Comparison of ENCODE assay signal across 8 mouse cellular contexts in the genomic region with DNA sequence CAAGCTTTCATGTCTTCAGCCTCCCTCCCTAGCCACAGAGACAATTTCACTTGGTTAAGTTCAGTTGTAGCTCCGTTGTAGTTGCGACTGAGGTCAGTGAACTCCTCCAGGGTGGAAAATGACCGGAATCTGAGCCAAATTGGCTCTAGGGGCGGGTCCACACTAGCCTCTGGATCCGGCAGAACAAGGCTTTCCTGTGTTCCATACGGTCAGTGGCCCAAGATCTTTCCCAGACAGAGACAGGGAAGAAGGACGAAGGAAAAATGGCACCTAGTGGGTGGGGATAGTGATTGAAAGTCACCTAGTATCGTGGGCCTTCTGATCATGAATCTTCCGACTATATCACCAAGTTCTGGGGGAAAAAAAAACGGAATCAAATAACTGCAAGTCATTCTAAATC. TPM values are rescaled to one million over a fixed set of nuclear protein-coding genes. Genes with fewer than 3 reads are reported as not detected.
DNase-seq lines count a peak whose midpoint lies in the region; ATAC-seq and TF ChIP-seq lines count a peak whose summit lies in the region.

No protein-coding gene starts in this region.

- H3K79me2 ChIP-seq in myocyte (ENCODE audit: control insufficient read depth, insufficient read depth), result peaks cover 37% of the 10 kb centered on the region

- H3K4me1 ChIP-seq in embryonic fibroblast, embryonic 13.5 days (ENCODE audit: control insufficient read depth, insufficient read depth, low read length), result peaks cover 5% of the 10 kb centered on the region; the same call in 1 of the 2 replicates
- H3K4me1 ChIP-seq in hindbrain, embryonic 11.5 days (replicated peaks; ENCODE audit: control insufficient read depth, insufficient read depth, low read length), result peaks cover 4% of the 10 kb centered on the region; the same call in 1 of the 2 replicates
- peaks cover 37% of the 10 kb centered on the region for H3K4me1 ChIP-seq in limb, embryonic 13.5 days

- no peak overlapping the region for H3ac ChIP-seq in myocyte (ENCODE audit: control insufficient read depth, insufficient read length)

- H3K9ac ChIP-seq in hindbrain, embryonic 11.5 days (ENCODE audit: low read depth, low read length), result no peak overlapping the region
- H3K9ac ChIP-seq in limb, embryonic 13.5 days, result no peak overlapping the region

- H3K36me3 ChIP-seq in hindbrain, embryonic 11.5 days (ENCODE audit: control insufficient read depth, insufficient read depth, low read length), result no peaks in the 10 kb centered on the region
- no peaks in the 10 kb centered on the region for H3K36me3 ChIP-seq in limb, embryonic 13.5 days
- H3K36me3 ChIP-seq in myocyte (ENCODE audit: control insufficient read depth, insufficient read depth), result no peaks in the 10 kb centered on the region

- peak; percentile 37 for DNase-seq in ZHBTc4 (ENCODE audit: low read depth, low spot score)
- DNase-seq in hindbrain, embryonic 11.5 days (ENCODE audit: low spot score), result peak; percentile 26
- DNase-seq in yolk sac, embryonic 10.5 days (ENCODE audit: low spot score), result no peak
- DNase-seq in gastrocnemius, adult 8-10 months (ENCODE audit: low spot score in 2 of 2), result no peak
- DNase-seq in layer of hippocampus, adult 9-11 months, result no peak

- peak overlapping the region; percentile 89 for H3K4me2 ChIP-seq in hindbrain, embryonic 11.5 days (replicated peaks; ENCODE audit: low read depth, low read length)
- peak overlapping the region; percentile 94 for H3K4me2 ChIP-seq in limb, embryonic 13.5 days (replicated peaks)
- H3K4me2 ChIP-seq in myocyte (ENCODE audit: low read depth), result peak overlapping the region; percentile 69

- H3K27ac ChIP-seq in embryonic fibroblast, embryonic 13.5 days (ENCODE audit: insufficient read depth, low read length), result no peak overlapping the region
- no peak overlapping the region for H3K27ac ChIP-seq in hindbrain, embryonic 11.5 days (ENCODE audit: low read depth, low read length)
- no peak overlapping the region for H3K27ac ChIP-seq in limb, embryonic 13.5 days

- peaks cover 2% of the 10 kb centered on the region for H3K27me3 ChIP-seq in hindbrain, embryonic 11.5 days (ENCODE audit: control insufficient read depth, insufficient read depth, low read length)
- peaks cover 10% of the 10 kb centered on the region; the same call in 1 of the 2 replicates for H3K27me3 ChIP-seq in limb, embryonic 13.5 days
- no peaks in the 10 kb centered on the region for H3K27me3 ChIP-seq in myocyte (ENCODE audit: control insufficient read depth, insufficient read depth, insufficient read length)

- TF ChIP-seq POLR2A in embryonic fibroblast, embryonic 13.5 days (IDR thresholded peaks at IDR 0.05; ENCODE audit: low read depth, low read length), result no peak
- no peak for TF ChIP-seq POLR2A in myocyte (IDR thresholded peaks at IDR 0.05; ENCODE audit: insufficient read length, low read depth)

- no peak for ATAC-seq in hindbrain, embryonic 11.5 days (ENCODE audit: low FRiP score)
- ATAC-seq in limb, embryonic 13.5 days (ENCODE audit: low FRiP score, low read depth), result no peak

- H3K4me3 ChIP-seq in embryonic fibroblast, embryonic 13.5 days (ENCODE audit: insufficient read depth, low read length), result peak overlapping the region; percentile 46
- H3K4me3 ChIP-seq in hindbrain, embryonic 11.5 days (ENCODE audit: low read depth, low read length), result peak overlapping the region; percentile 88
- peak overlapping the region; percentile 93 for H3K4me3 ChIP-seq in limb, embryonic 13.5 days
- peak overlapping the region; percentile 87 for H3K4me3 ChIP-seq in myocyte

- H3K9me3 ChIP-seq in hindbrain, embryonic 11.5 days (ENCODE audit: control insufficient read depth, low read length), result no peaks in the 10 kb centered on the region
- peaks cover 5% of the 10 kb centered on the region; the same call in 1 of the 2 replicates for H3K9me3 ChIP-seq in limb, embryonic 13.5 days

- WGBS in hindbrain, embryonic 11.5 days, result 21% methylated on average over 10 of the region's 10 CpGs
- WGBS in limb, embryonic 13.5 days, result 16% methylated on average over 10 of the region's 10 CpGs

- no peak for TF ChIP-seq CTCF in embryonic fibroblast, embryonic 13.5 days (IDR thresholded peaks at IDR 0.05; ENCODE audit: borderline replicate concordance, insufficient read depth, low read length)

TF ChIP-seq in myocyte, 11 proteins besides CTCF, POLR2A, EP300 and RAD21:
- TF ChIP-seq CEBPB (IDR thresholded peaks at IDR 0.05; ENCODE audit: insufficient read depth, poor library complexity, severe bottlenecking), result no peak

RNA-seq across cellular contexts. Expression of gene Farp1, which starts 0.5 kb away (rescaled TPM):
- polyA plus RNA-seq in embryonic fibroblast, embryonic 13.5 days (2011; ENCODE audit: insufficient read length, low read depth, missing spikeins), result 127 and 142 TPM in 2 replicates
- polyA plus RNA-seq in hindbrain, embryonic 11.5 days (2014; fragmentation: Nextera tagmentation; extraction: Ambion mirVana), result 26.3 and 32.5 TPM in 2 replicates
- 39.0 and 40.9 TPM in 2 replicates for polyA plus RNA-seq in limb, embryonic 13.5 days (2015; fragmentation: Nextera tagmentation; extraction: Ambion mirVana)
- 29.7 TPM for polyA plus RNA-seq in myocyte (2012; fragmentation: generic; extraction: Trizol)
- total RNA-seq in gastrocnemius, adult 8-10 months (2022), result 1 to 10 TPM; 3.7 to 6.8 (median 4.1) TPM

Comparison
In these comparisons a context has a peak if more than half of its experiments do, and no peak if none do; other contexts are left out.
1. DNase-seq: peak in ZHBTc4 (single experiment) and hindbrain, embryonic 11.5 days (single experiment); none in yolk sac, embryonic 10.5 days (single experiment), gastrocnemius, adult 8-10 months (0 of 2) and layer of hippocampus, adult 9-11 months (single experiment).
2. Peak in every context shown above with its lines, with median percentiles within 50 percentile points of each other: H3K4me3 ChIP-seq and H3K4me2 ChIP-seq.